Mouse (Mus musculus) adrenal gland, adult 2 months (tissue): ENCODE measurements at regions not wholly inside any gene's neighbourhood (a gene's known extent, or its start where the extent isn't known, plus 50 kb on each side); places are given as distances from the start of the nearest gene placed in this dataset.

Source experiments
- DNase-seq: peaks from one replicate; pipeline ENCODE4 v3.0.0; 2021

DNA sequence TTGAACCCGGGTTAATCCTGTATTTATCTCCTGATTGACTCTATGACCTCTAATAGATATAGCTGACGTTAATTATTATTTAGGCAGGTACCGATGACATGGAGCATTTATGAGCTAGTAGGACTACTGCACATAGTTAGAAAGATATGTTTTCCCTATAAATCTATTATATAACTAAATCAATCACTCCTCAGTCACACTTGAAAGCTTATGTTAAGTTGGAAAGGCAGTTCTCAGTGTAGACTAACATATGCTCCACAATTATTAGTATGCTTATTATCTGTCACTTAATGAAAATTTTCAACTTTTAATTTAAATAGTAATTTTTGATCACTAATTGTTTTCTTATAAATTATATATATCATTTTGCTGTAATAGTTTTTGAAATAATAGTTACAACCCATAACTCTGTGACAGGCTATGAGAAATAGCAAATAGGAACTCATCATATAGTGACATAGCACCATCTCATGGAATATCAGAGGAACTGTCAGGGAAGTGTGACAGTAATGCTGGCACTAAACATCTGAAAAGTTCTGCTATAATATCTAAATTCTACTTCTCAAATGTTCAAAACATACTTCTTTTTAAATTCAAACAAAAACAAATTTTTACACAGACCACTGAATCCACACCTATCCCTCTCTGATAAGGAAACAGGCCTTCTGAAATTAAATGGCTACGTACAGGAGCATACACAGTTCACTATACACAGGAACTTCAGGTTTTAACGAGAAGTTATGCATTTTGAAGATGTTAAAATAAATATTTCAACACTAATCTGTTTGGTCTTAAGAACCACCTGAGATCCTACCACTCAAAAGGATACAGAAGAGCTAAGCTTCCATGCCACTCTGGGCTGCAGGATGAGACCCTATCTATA is 75.3 kb upstream of the Map2 start:
- no peak for DNase-seq

- no peak for DNase-seq
Measured at GRCm38 (mm10) chr1:66101419-66101818, 73.7 kb upstream of the Map2 start.

DNA sequence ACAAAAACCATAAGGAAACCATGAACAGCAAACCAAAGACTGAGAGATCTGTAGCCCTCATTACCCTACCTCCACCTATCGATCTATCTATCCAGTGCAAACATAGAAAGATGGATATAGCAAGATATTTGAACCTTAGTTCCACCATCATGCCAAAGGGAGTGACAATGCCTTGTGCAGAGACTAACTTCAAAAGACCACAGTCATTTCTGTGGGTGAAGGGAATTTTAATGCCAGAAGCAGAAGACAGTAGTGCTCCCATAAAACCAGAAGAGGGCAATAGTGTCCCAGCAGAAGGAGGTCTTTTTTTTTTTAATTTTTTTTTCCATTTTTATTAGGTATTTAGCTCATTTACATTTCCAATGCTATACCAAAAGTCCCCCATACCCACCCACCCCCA is 70.6 kb upstream of the Map2 start:
- no peak for DNase-seq

DNA sequence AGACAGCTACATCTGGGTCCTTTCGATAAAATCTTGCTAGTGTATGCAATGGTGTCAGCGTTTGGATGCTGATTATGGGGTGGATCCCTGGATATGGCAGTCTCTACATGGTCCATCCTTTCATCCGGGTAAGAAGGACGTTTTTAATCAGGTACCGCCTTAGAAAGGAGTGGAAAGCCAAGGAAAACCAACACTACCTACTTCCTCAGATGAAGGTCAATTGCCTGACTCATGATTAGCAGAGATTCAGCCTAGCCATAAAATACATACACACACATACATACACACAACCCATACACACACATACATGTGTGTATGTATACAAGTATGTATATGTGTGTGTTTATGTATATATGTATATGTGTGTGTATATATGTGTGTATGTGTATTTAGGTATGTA is 69.9 kb upstream of the Map2 start:
- DNase-seq: no peak

DNA sequence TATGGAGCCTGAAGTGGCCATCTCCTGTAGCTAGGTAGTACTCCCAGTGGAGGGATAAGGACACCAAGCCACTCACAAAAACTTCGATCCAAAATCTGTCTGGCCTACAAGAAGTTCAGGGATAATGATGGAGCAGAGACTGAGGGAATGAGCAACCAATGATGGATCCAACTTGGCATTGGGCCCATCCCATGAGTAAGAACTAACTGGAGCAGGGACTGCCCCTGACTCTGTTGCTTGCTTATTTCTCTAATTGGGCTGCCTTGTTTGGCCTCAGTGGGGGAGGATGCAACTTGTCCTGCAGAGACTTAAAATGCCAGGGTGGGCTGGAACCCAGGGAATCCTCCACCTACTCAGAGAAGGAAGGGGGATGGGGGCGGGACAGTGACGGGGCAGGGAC is 67.0 kb upstream of the Map2 start:
- peak; percentile 85 for DNase-seq

DNA sequence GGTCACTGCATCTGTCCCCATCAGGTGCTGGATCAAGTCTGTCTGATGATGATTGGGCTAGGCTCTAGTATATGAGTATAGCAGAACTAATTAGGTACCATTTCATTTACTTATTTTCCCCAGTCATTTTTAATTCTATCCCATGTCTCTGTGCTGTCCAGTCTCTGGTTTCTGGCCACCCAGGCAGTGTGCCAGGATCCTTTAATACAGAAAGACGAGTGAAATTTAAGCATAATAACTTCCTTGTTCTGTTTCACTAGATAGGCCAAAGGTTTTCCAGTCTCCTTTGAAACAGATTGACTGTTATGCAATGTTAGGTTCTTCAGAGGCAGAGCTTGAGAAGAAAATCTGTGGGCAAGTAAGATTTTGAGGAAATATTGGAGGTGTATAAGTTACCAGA is 61.2 kb upstream of the Map2 start:
- no peak for DNase-seq

DNA sequence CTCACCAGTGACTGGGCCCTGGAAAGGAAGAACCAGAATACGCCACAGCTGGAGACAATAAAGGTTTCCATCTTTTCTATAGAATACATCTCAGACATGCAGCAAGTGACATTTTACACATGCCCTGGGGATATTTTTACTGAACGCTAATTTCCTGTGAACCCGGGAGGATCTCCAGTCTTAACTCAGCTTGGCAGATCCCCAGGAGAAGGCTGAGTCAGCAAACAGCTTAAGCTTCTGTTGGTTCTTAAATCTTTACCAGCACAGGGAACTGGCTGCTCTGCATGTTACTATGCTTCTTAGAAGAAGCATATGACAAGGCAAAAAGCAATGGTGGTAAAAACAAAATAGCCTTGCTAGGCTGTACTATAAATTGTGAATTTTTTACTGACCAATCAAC is 59.7 kb upstream of the Map2 start:
- no peak for DNase-seq
